Mouse (Mus musculus): ENCODE measurements around the gene Aicda. TPM values are rescaled to one million over a fixed set of nuclear protein-coding genes. Genes with fewer than 3 reads are reported as not detected.
A peak's percentile ranks its signal among the peaks of the same experiment; 100 is the strongest.

Gene Aicda
- total RNA-seq, 2 experiments from 2014 or later = not detected

GRCm38 (mm10) chr6:122599054-122599737, 45.6 kb downstream of the Aicda start:
- no peak for ATAC-seq (replicated peaks; ENCODE audit: poor library complexity)

GRCm38 (mm10) chr6:122600066-122600646, 46.6 kb downstream of the Aicda start:
- ATAC-seq (replicated peaks; ENCODE audit: poor library complexity) = no peak

- ATAC-seq (replicated peaks; ENCODE audit: poor library complexity) = no peak
These were observed 47.4 kb downstream of the Aicda start for GRCm38 (mm10) chr6:122601031-122601430.

- ATAC-seq (replicated peaks; ENCODE audit: poor library complexity) = no peak
These were observed 48.0 kb downstream of the Aicda start for GRCm38 (mm10) chr6:122601615-122602014.

- peak; percentile 87 for ATAC-seq (replicated peaks; ENCODE audit: poor library complexity)
These were observed 48.8 kb downstream of the Aicda start, which contains the start of gene Apobec1 for GRCm38 (mm10) chr6:122602242-122602991. Apobec1 (minus strand) TSS chr6:122602444.

- 0 out of 2 replicates have a peak, but pooled peaks have one; percentile 15 for ATAC-seq (replicated peaks; ENCODE audit: poor library complexity)
These were observed 49.4 kb downstream of the Aicda start for GRCm38 (mm10) chr6:122602992-122603322.

GRCm38 (mm10) chr6:122604260-122604659, 50.7 kb downstream of the Aicda start:
- ATAC-seq (replicated peaks; ENCODE audit: poor library complexity) = peak; percentile 30

GRCm38 (mm10) chr6:122605483-122605882, 51.9 kb downstream of the Aicda start:
- peak; percentile 49 for ATAC-seq (replicated peaks; ENCODE audit: poor library complexity)

GRCm38 (mm10) chr6:122606661-122607060, 53.1 kb downstream of the Aicda start:
- ATAC-seq (replicated peaks; ENCODE audit: poor library complexity) = no peak

- ATAC-seq (replicated peaks; ENCODE audit: poor library complexity) = no peak
These were observed 54.1 kb downstream of the Aicda start for GRCm38 (mm10) chr6:122607700-122608099.

- no peak for ATAC-seq (replicated peaks; ENCODE audit: poor library complexity)
These were observed 55.1 kb downstream of the Aicda start for GRCm38 (mm10) chr6:122608434-122609376.

- ATAC-seq (replicated peaks; ENCODE audit: poor library complexity) = peak; percentile 21
These were observed 55.8 kb downstream of the Aicda start for GRCm38 (mm10) chr6:122609377-122609728.

- ATAC-seq (replicated peaks; ENCODE audit: poor library complexity) = peak; percentile 67
These were observed 56.2 kb downstream of the Aicda start, which contains the start of gene Gdf3 for GRCm38 (mm10) chr6:122609771-122610170. Gdf3 (minus strand) TSS chr6:122610087.

- no peak for ATAC-seq (replicated peaks; ENCODE audit: poor library complexity)
These were observed 58.8 kb downstream of the Aicda start for GRCm38 (mm10) chr6:122612426-122612825.

Other genes starting within 250 kb of the Aicda start
- 195 and 214 TPM in 2 replicates for gene M6pr, start 245.1 kb upstream of the Aicda start, total RNA-seq (2015)
- 441 and 452 TPM in 2 replicates for gene M6pr, start 245.1 kb upstream of the Aicda start, total RNA-seq (2017)
- 7.6 and 9.4 TPM in 2 replicates for gene Phc1, start 213.2 kb upstream of the Aicda start, total RNA-seq (2015)
- 4.1 and 9.6 TPM in 2 replicates for gene Phc1, start 213.2 kb upstream of the Aicda start, total RNA-seq (2017)
- not detected in 2 replicates for gene Rimklb, start 55.0 kb upstream of the Aicda start, total RNA-seq (2015)
- gene Rimklb, start 55.0 kb upstream of the Aicda start, total RNA-seq (2017) = not detected in 2 replicates
- gene Mfap5, start 48.0 kb upstream of the Aicda start, total RNA-seq (2015) = not detected in 2 replicates
- gene Mfap5, start 48.0 kb upstream of the Aicda start, total RNA-seq (2017) = not detected in 2 replicates
- gene Apobec1, start 48.6 kb downstream of the Aicda start, total RNA-seq (2015) = 23.6 and 23.7 TPM in 2 replicates
- gene Apobec1, start 48.6 kb downstream of the Aicda start, total RNA-seq (2017) = 15.0 and 16.7 TPM in 2 replicates
- gene Gdf3, start 56.3 kb downstream of the Aicda start, total RNA-seq (2015) = 9.5 and 10.8 TPM in 2 replicates
- gene Gdf3, start 56.3 kb downstream of the Aicda start, total RNA-seq (2017) = 4.2 and 6.7 TPM in 2 replicates
- gene Dppa3, start 72.6 kb downstream of the Aicda start, total RNA-seq (2015) = not detected in 2 replicates
- not detected in 2 replicates for gene Dppa3, start 72.6 kb downstream of the Aicda start, total RNA-seq (2017)
- gene Nanog, start 153.7 kb downstream of the Aicda start, total RNA-seq (2015) = not detected in 2 replicates
- not detected in 2 replicates for gene Nanog, start 153.7 kb downstream of the Aicda start, total RNA-seq (2017)
- 7.0 and 10.0 TPM in 2 replicates for gene Slc2a3, start 247.8 kb downstream of the Aicda start, total RNA-seq (2015)
- 12.4 and 13.9 TPM in 2 replicates for gene Slc2a3, start 247.8 kb downstream of the Aicda start, total RNA-seq (2017)

Measured in megakaryocyte progenitor cell, adult 5-6 weeks (primary cell).